Mouse (Mus musculus): Measurements from ENCODE around the gene Kcna10. TPM values are rescaled to one million over a fixed set of nuclear protein-coding genes. Genes with fewer than 3 reads are reported as not detected.

Kcna10 gene
- total and polyA plus RNA-seq, 2 experiments from 2014 or later: not detected

- WGBS: 59% methylated on average over 2 of the region's 2 CpGs
- no peak overlapping the region for H3K27ac ChIP-seq (ENCODE audit: low read depth, low read length)
- H3K9ac ChIP-seq: no peak overlapping the region
- ATAC-seq: no peak
- H3K36me3 ChIP-seq (ENCODE audit: insufficient read depth): no peaks in the 10 kb centered on the region
- no peaks in the 10 kb centered on the region for H3K9me3 ChIP-seq (ENCODE audit: low read length)
- H3K4me2 ChIP-seq (ENCODE audit: low read depth): no peak overlapping the region
- no peaks in the 10 kb centered on the region for H3K27me3 ChIP-seq (ENCODE audit: insufficient read depth, low read length)
- TF ChIP-seq CTCF (IDR thresholded peaks at IDR 0.05; ENCODE audit: low read depth): no peak
- H3K4me3 ChIP-seq (ENCODE audit: low read depth, low read length): no peak overlapping the region
- no peak for DNase-seq
- H3K4me1 ChIP-seq (ENCODE audit: insufficient read depth): peaks cover 3% of the 10 kb centered on the region; the same call in 1 of the 2 replicates
Observed at GRCm38 (mm10) chr3:107238051-107238450, 55.2 kb downstream of the Kcna10 start.

GRCm38 (mm10) chr3:107238471-107238980 is 55.7 kb downstream of the Kcna10 start:
- ATAC-seq (no peak), DNase-seq (no peak)
- no peak overlapping the region for H3K4me2 ChIP-seq (ENCODE audit: low read depth)
- WGBS: 91% methylated on average over 8 of the region's 8 CpGs
- H3K9ac ChIP-seq: no peak overlapping the region
- no peaks in the 10 kb centered on the region for H3K27me3 ChIP-seq (ENCODE audit: insufficient read depth, low read length)
- H3K27ac ChIP-seq (ENCODE audit: low read depth, low read length): no peak overlapping the region
- H3K4me3 ChIP-seq (ENCODE audit: low read depth, low read length): no peak overlapping the region
- H3K9me3 ChIP-seq (ENCODE audit: low read length): no peaks in the 10 kb centered on the region
- H3K36me3 ChIP-seq (ENCODE audit: insufficient read depth): no peaks in the 10 kb centered on the region
- no peak for TF ChIP-seq CTCF (IDR thresholded peaks at IDR 0.05; ENCODE audit: low read depth)
- H3K4me1 ChIP-seq (ENCODE audit: insufficient read depth): peaks cover 3% of the 10 kb centered on the region; the same call in 1 of the 2 replicates

- ATAC-seq: no peak
- H3K36me3 ChIP-seq (ENCODE audit: insufficient read depth): no peaks in the 10 kb centered on the region
- H3K9ac ChIP-seq: no peak within 1 kb of the TSS
- H3K9me3 ChIP-seq (ENCODE audit: low read length): no peaks in the 10 kb centered on the region
- H3K4me3 ChIP-seq (ENCODE audit: low read depth, low read length): no peak within 1 kb of the TSS
- H3K27ac ChIP-seq (ENCODE audit: low read depth, low read length): no peak within 1 kb of the TSS
- H3K4me2 ChIP-seq (ENCODE audit: low read depth): no peak within 1 kb of the TSS
- no peak for DNase-seq
- 92% methylated on average over 9 of the region's 9 CpGs for WGBS
- no peaks in the 10 kb centered on the region for H3K27me3 ChIP-seq (ENCODE audit: insufficient read depth, low read length)
- H3K4me1 ChIP-seq (ENCODE audit: insufficient read depth): peaks cover 3% of the 10 kb centered on the region; the same call in 1 of the 2 replicates
- TF ChIP-seq CTCF (IDR thresholded peaks at IDR 0.05; ENCODE audit: low read depth): no peak
Observed at GRCm38 (mm10) chr3:107239607-107240006, 56.8 kb downstream of the Kcna10 start, which contains the start of gene Prok1. Prok1 (minus strand) TSS chr3:107239707.

GRCm38 (mm10) chr3:107241389-107242094 is 58.7 kb downstream of the Kcna10 start:
- no peak overlapping the region for H3K4me2 ChIP-seq (ENCODE audit: low read depth)
- WGBS: 12% methylated on average over 14 of the region's 14 CpGs
- peak; percentile 26 for DNase-seq
- H3K4me1 ChIP-seq (ENCODE audit: insufficient read depth): peaks cover 3% of the 10 kb centered on the region; the same call in 1 of the 2 replicates
- H3K9me3 ChIP-seq (ENCODE audit: low read length): no peaks in the 10 kb centered on the region
- no peak overlapping the region for H3K27ac ChIP-seq (ENCODE audit: low read depth, low read length)
- no peak overlapping the region for H3K4me3 ChIP-seq (ENCODE audit: low read depth, low read length)
- H3K36me3 ChIP-seq (ENCODE audit: insufficient read depth): no peaks in the 10 kb centered on the region
- TF ChIP-seq CTCF (IDR thresholded peaks at IDR 0.05; ENCODE audit: low read depth): no peak
- no peak overlapping the region for H3K9ac ChIP-seq
- peak; percentile 76 for ATAC-seq
- no peaks in the 10 kb centered on the region for H3K27me3 ChIP-seq (ENCODE audit: insufficient read depth, low read length)

Other genes with a start within 250 kb of the Kcna10 start
- 30.4 and 34.7 TPM in 2 replicates for gene Kcna3, start 146.9 kb upstream of the Kcna10 start, total RNA-seq (2014; rRNA removed)
- gene Kcna3, start 146.9 kb upstream of the Kcna10 start, polyA plus RNA-seq (2015; fragmentation: Nextera tagmentation; extraction: Ambion mirVana): 8.1 and 13.9 TPM in 2 replicates
- gene Kcna2, start 81.9 kb upstream of the Kcna10 start, total RNA-seq (2014; rRNA removed): 9.6 and 11.3 TPM in 2 replicates
- gene Kcna2, start 81.9 kb upstream of the Kcna10 start, polyA plus RNA-seq (2015; fragmentation: Nextera tagmentation; extraction: Ambion mirVana): 0.42 and 1.0 TPM in 2 replicates
- gene Cym, start 38.7 kb downstream of the Kcna10 start, total RNA-seq (2014; rRNA removed): not detected in 2 replicates
- not detected in 2 replicates for gene Cym, start 38.7 kb downstream of the Kcna10 start, polyA plus RNA-seq (2015; fragmentation: Nextera tagmentation; extraction: Ambion mirVana)
- not detected in 2 replicates for gene A630076J17Rik, start 47.6 kb downstream of the Kcna10 start, total RNA-seq (2014; rRNA removed)
- not detected in 2 replicates for gene A630076J17Rik, start 47.6 kb downstream of the Kcna10 start, polyA plus RNA-seq (2015; fragmentation: Nextera tagmentation; extraction: Ambion mirVana)
- gene Prok1, start 56.7 kb downstream of the Kcna10 start, total RNA-seq (2014; rRNA removed): 0.69 TPM in 1 of 2 replicates, not detected in the other
- 0.15 TPM in 1 of 2 replicates, not detected in the other for gene Prok1, start 56.7 kb downstream of the Kcna10 start, polyA plus RNA-seq (2015; fragmentation: Nextera tagmentation; extraction: Ambion mirVana)
- 76.1 and 77.0 TPM in 2 replicates for gene Lamtor5, start 95.8 kb downstream of the Kcna10 start, total RNA-seq (2014; rRNA removed)
- gene Lamtor5, start 95.8 kb downstream of the Kcna10 start, polyA plus RNA-seq (2015; fragmentation: Nextera tagmentation; extraction: Ambion mirVana): 188 and 228 TPM in 2 replicates
- 1.1 and 2.3 TPM in 2 replicates for gene Slc16a4, start 108.2 kb downstream of the Kcna10 start, total RNA-seq (2014; rRNA removed)
- gene Slc16a4, start 108.2 kb downstream of the Kcna10 start, polyA plus RNA-seq (2015; fragmentation: Nextera tagmentation; extraction: Ambion mirVana): 2.1 and 2.3 TPM in 2 replicates
- gene Rbm15, start 150.6 kb downstream of the Kcna10 start, total RNA-seq (2014; rRNA removed): 17.0 and 22.0 TPM in 2 replicates
- 4.0 and 5.5 TPM in 2 replicates for gene Rbm15, start 150.6 kb downstream of the Kcna10 start, polyA plus RNA-seq (2015; fragmentation: Nextera tagmentation; extraction: Ambion mirVana)

Data from forebrain, postnatal 0 days (tissue).